Mouse (Mus musculus): ENCODE data around the gene Nek5.

Gene Nek5

GRCm38 (mm10) chr8:22089226-22089625 is 35.6 kb downstream of the Nek5 start:
- DNase-seq (ENCODE audit: low read depth) = no peak

GRCm38 (mm10) chr8:22079313-22080007 is 45.4 kb downstream of the Nek5 start:
- DNase-seq (ENCODE audit: low read depth) = peak; percentile 57

- DNase-seq (ENCODE audit: low read depth) = peak; percentile 5
Measured at GRCm38 (mm10) chr8:22061126-22061525, 63.7 kb downstream of the Nek5 start.

- peak; percentile 91 for DNase-seq (ENCODE audit: low read depth)
Measured at GRCm38 (mm10) chr8:22060446-22060889, 64.4 kb downstream of the Nek5 start, which contains the start of gene Alg11. Alg11 (plus strand) TSS chr8:22060721.

GRCm38 (mm10) chr8:22059821-22060445 is 64.9 kb downstream of the Nek5 start, which contains the start of gene Atp7b:
Atp7b (minus strand) TSS chr8:22060305.
- DNase-seq (ENCODE audit: low read depth) = no peak

GRCm38 (mm10) chr8:22059153-22059738 is 65.6 kb downstream of the Nek5 start:
- DNase-seq (ENCODE audit: low read depth) = no peak

GRCm38 (mm10) chr8:22058368-22058767 is 66.5 kb downstream of the Nek5 start:
- no peak for DNase-seq (ENCODE audit: low read depth)

GRCm38 (mm10) chr8:22056850-22057249 is 68.0 kb downstream of the Nek5 start:
- no peak for DNase-seq (ENCODE audit: low read depth)

- DNase-seq (ENCODE audit: low read depth) = no peak
Measured at GRCm38 (mm10) chr8:22055492-22055877, 69.4 kb downstream of the Nek5 start.

GRCm38 (mm10) chr8:22054674-22055491 is 70.0 kb downstream of the Nek5 start:
- DNase-seq (ENCODE audit: low read depth) = no peak

- peak; percentile 58 for DNase-seq (ENCODE audit: low read depth)
Measured at GRCm38 (mm10) chr8:22047699-22048464, 77.0 kb downstream of the Nek5 start.

- no peak for DNase-seq (ENCODE audit: low read depth)
Measured at GRCm38 (mm10) chr8:22043706-22044105, 81.1 kb downstream of the Nek5 start.

- no peak for DNase-seq (ENCODE audit: low read depth)
Measured at GRCm38 (mm10) chr8:22042515-22042914, 82.3 kb downstream of the Nek5 start.

- no peak for DNase-seq (ENCODE audit: low read depth)
Measured at GRCm38 (mm10) chr8:22040153-22040509, 84.7 kb downstream of the Nek5 start.

GRCm38 (mm10) chr8:22039468-22040152 is 85.2 kb downstream of the Nek5 start:
- DNase-seq (ENCODE audit: low read depth) = no peak

GRCm38 (mm10) chr8:22037022-22037421 is 87.8 kb downstream of the Nek5 start:
- no peak for DNase-seq (ENCODE audit: low read depth)

- no peak for DNase-seq (ENCODE audit: low read depth)
Measured at GRCm38 (mm10) chr8:22036137-22036536, 88.7 kb downstream of the Nek5 start.

- no peak for DNase-seq (ENCODE audit: low read depth)
Measured at GRCm38 (mm10) chr8:22030990-22031389, 93.9 kb downstream of the Nek5 start.

GRCm38 (mm10) chr8:22028973-22029372 is 95.9 kb downstream of the Nek5 start:
- DNase-seq (ENCODE audit: low read depth) = peak; percentile 11

- no peak for DNase-seq (ENCODE audit: low read depth)
Measured at GRCm38 (mm10) chr8:22025241-22025640, 99.6 kb downstream of the Nek5 start.
